Mouse (Mus musculus) testis, postnatal 10 days (tissue): Measurements from ENCODE around the gene Slc35d2.

Source experiments
- DNase-seq: peaks from one replicate; pipeline ENCODE4 v3.0.0; 2021; ENCODE audit warnings: low spot score

Gene Slc35d2

GRCm38 (mm10) chr13:64050895-64051294, 78.3 kb downstream of the Slc35d2 start:
- DNase-seq = no peak

- no peak for DNase-seq
Measured at GRCm38 (mm10) chr13:64049535-64049934, 79.6 kb downstream of the Slc35d2 start.

- DNase-seq = no peak
Measured at GRCm38 (mm10) chr13:64048467-64048866, 80.7 kb downstream of the Slc35d2 start.
